Mouse (Mus musculus) liver, embryonic 16.5 days (tissue): ENCODE data around the gene Lrmda. TPM values are rescaled to one million over a fixed set of nuclear protein-coding genes. Genes with fewer than 3 reads are reported as not detected.

Experiments
- ATAC-seq: fragments of 200-750 bp; cut with Nextera tagmentation; 2 replicates; pipeline ENCODE4 v1.8.0; 2017; ENCODE audit warnings: low read depth, mild to moderate bottlenecking, moderate number of reproducible peaks, moderate library complexity
- H3K27ac ChIP-seq: fragments of 300-500 bp; sonication (generic); 2 replicates; pipeline ENCODE4 v1.5.1; 2014; ENCODE audit warnings: mild to moderate bottlenecking, low read length
- H3K27me3 ChIP-seq: fragments of 300-500 bp; sonication (generic); 2 replicates; pipeline ENCODE4 v1.6.1; 2014; ENCODE audit warnings: low read depth, low read length, mixed read lengths; ENCODE audit not compliant: control insufficient read depth, insufficient read depth
- H3K36me3 ChIP-seq: fragments of 300-500 bp; sonication (generic); 2 replicates; pipeline ENCODE4 v1.6.1; 2014; ENCODE audit warnings: mild to moderate bottlenecking; ENCODE audit not compliant: control insufficient read depth, insufficient read depth
- H3K4me1 ChIP-seq: fragments of 300-500 bp; sonication (generic); 2 replicates; pipeline ENCODE4 v1.6.1; 2014; ENCODE audit warnings: low read depth, low read length, mixed read lengths; ENCODE audit not compliant: control insufficient read depth
- H3K4me2 ChIP-seq: fragments of 300-500 bp; sonication (generic); 2 replicates; pipeline ENCODE4 v1.6.1; 2014; ENCODE audit warnings: low read depth, low read length, mixed read lengths
- H3K4me3 ChIP-seq: fragments of 300-500 bp; sonication (generic); 2 replicates; pipeline ENCODE4 v1.5.1; 2014; ENCODE audit warnings: low read depth, mild to moderate bottlenecking, low read length
- H3K9ac ChIP-seq: fragments of 300-500 bp; sonication (generic); 2 replicates; pipeline ENCODE4 v1.6.1; 2014; ENCODE audit warnings: low read depth, low read length
- H3K9me3 ChIP-seq: fragments of 300-500 bp; sonication (generic); replicated peaks from 2 replicates; pipeline ENCODE4 v1.6.1; 2016; ENCODE audit warnings: low read length; ENCODE audit not compliant: control insufficient read depth
- WGBS: fragments of 180-500 bp; shearing (Covaris S2); extraction: QIAGEN DNeasy Blood & Tissue Kit; methylation state at CpG from one replicate; pipeline ENCODE4 v1.1.7; 2014; ENCODE audit not compliant: insufficient replicate concordance; 5-methylcytosine and 5-hydroxymethylcytosine counted together
- polyA plus RNA-seq: library from polyadenylated mRNA; unstranded; fragments of >200 nt; fragmentation: Nextera tagmentation; extraction: Ambion mirVana; gene quantifications from 2 replicates; pipeline ENCODE4 v1.2.1, GENCODE M21; 2015

Lrmda gene
- polyA plus RNA-seq, 1 experiment from 2014 or later, result 0.46 TPM

DNA sequence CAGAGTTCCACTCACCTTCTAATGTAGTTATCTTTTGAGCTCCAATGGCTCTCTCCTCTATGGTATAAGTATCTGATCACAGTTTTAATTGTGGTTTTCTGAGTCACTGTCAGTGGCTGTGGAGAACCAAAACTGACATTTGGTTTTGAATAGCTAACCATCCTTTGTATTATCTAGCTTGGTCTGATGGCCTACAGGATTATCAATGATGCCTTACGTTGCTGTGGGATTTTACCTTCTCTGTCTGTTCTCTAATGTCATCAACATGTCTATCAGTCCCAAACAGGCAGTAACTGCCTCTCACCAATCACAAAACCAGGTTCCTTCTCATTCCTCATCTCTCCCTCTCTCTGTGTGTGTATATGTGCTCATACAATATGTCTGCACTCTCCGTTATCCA lies 908.8 kb downstream of the Lrmda start:
- H3K4me3 ChIP-seq, result no peak overlapping the region
- no peak overlapping the region for H3K9ac ChIP-seq
- no peaks in the 10 kb centered on the region for H3K4me1 ChIP-seq
- H3K27me3 ChIP-seq, result no peaks in the 10 kb centered on the region
- no peaks in the 10 kb centered on the region for H3K36me3 ChIP-seq
- H3K27ac ChIP-seq, result no peak overlapping the region
- ATAC-seq, result no peak
- no peaks in the 10 kb centered on the region for H3K9me3 ChIP-seq
- 50% methylated on average over 2 of the region's 2 CpGs for WGBS
- H3K4me2 ChIP-seq, result no peak overlapping the region

DNA sequence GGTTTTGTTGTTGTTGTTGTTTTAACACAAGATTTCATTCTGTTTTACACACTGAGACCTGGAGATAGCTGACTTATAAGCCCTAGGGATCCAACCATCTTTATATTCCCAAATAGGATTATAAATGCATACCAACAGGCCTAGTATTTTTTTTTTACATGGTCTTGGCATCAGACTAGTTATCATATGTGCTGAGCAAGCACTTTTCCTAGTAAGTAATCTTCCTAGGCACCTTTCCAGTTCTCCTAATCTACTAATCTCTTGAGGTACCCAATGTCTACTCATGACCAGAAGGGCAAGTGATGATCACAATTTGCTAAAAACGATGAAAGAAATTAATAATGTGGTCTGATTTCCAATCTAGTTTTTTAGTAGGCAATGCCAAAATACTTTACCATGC lies 909.2 kb downstream of the Lrmda start:
- ATAC-seq, result no peak
- WGBS, result 59% methylated on average over 1 of the region's 1 CpGs
- H3K4me1 ChIP-seq, result no peaks in the 10 kb centered on the region
- no peak overlapping the region for H3K4me2 ChIP-seq
- H3K27ac ChIP-seq, result no peak overlapping the region
- H3K4me3 ChIP-seq, result no peak overlapping the region
- no peaks in the 10 kb centered on the region for H3K36me3 ChIP-seq
- no peaks in the 10 kb centered on the region for H3K27me3 ChIP-seq
- no peak overlapping the region for H3K9ac ChIP-seq
- H3K9me3 ChIP-seq, result no peaks in the 10 kb centered on the region

DNA sequence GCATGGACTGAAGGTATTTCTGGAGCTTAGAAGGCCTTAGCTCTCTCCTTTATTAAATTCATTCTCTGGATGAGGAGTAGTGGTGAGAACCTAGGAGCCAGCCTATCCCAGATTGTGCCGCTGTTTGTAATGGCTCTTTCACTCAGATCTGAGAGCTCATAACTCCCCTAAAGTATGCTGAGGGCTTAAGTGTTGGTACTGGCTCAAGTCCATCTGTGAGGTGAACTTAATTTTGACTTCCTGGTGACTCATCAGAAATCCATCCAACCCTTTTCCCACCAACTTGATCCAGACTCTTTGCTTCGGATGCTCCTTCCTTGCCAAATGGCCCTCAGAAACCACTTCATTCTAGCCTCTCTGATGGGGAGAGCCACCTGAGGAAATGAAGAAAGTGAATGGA lies 910.1 kb downstream of the Lrmda start:
- Histone ChIP-seq H3K4me1 (no peaks in the 10 kb centered on the region), H3K9ac (no peak overlapping the region), H3K4me3 (no peak overlapping the region), H3K4me2 (no peak overlapping the region), H3K27ac (no peak overlapping the region), H3K9me3 (no peaks in the 10 kb centered on the region), H3K36me3 (no peaks in the 10 kb centered on the region), H3K27me3 (no peaks in the 10 kb centered on the region)
- whole genome bisulfite sequencing, result 69% methylated on average over 2 of the region's 2 CpGs
- no peak for ATAC-seq

DNA sequence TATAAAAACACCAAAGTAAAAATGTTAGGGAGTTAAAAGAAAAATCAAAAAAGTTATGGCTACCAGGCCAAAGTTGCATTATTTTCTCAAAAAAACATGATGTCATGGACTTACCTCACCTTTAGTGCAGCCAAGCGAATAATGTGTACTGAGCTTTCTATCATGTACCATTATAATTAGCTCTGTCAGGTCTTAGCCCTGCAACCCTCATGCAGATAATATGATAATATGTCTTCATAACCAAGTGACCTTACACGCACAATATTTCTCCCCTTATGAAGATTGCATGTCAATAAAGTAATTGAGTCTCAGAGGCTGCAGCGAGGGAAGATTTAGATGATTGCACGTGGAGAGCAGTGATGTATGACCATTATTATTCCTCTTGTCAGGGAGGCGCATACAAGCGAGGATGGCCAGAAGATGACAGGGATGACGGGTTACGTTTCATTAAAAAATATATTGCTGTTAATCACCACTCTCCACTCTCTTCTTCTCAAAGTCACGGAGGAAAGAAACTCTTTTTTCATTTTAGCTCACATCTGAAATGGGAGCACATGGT lies 911.1 kb downstream of the Lrmda start:
- H3K9ac ChIP-seq, result no peak overlapping the region
- H3K4me1 ChIP-seq, result no peaks in the 10 kb centered on the region
- no peaks in the 10 kb centered on the region for H3K9me3 ChIP-seq
- H3K36me3 ChIP-seq, result no peaks in the 10 kb centered on the region
- H3K27ac ChIP-seq, result no peak overlapping the region
- no peak overlapping the region for H3K4me2 ChIP-seq
- H3K27me3 ChIP-seq, result no peaks in the 10 kb centered on the region
- no peak for ATAC-seq
- WGBS, result 66% methylated on average over 9 of the region's 9 CpGs
- no peak overlapping the region for H3K4me3 ChIP-seq

GRCm38 (mm10) chr14:22931114-22931822 lies 911.8 kb downstream of the Lrmda start:
- WGBS, result 68% methylated on average over 4 of the region's 4 CpGs
- Histone ChIP-seq H3K4me3 (no peak overlapping the region), H3K9me3 (no peaks in the 10 kb centered on the region), H3K36me3 (no peaks in the 10 kb centered on the region), H3K4me2 (no peak overlapping the region), H3K9ac (no peak overlapping the region), H3K27ac (no peak overlapping the region), H3K4me1 (no peaks in the 10 kb centered on the region), H3K27me3 (no peaks in the 10 kb centered on the region)
- no peak for ATAC-seq

GRCm38 (mm10) chr14:22936701-22937100 lies 917.2 kb downstream of the Lrmda start:
- no peak overlapping the region for H3K4me3 ChIP-seq
- no peaks in the 10 kb centered on the region for H3K4me1 ChIP-seq
- no peaks in the 10 kb centered on the region for H3K27me3 ChIP-seq
- H3K9me3 ChIP-seq, result no peaks in the 10 kb centered on the region
- no peak overlapping the region for H3K4me2 ChIP-seq
- H3K9ac ChIP-seq, result no peak overlapping the region
- 48% methylated on average over 3 of the region's 3 CpGs for WGBS
- H3K27ac ChIP-seq, result no peak overlapping the region
- no peaks in the 10 kb centered on the region for H3K36me3 ChIP-seq
- ATAC-seq, result no peak

DNA sequence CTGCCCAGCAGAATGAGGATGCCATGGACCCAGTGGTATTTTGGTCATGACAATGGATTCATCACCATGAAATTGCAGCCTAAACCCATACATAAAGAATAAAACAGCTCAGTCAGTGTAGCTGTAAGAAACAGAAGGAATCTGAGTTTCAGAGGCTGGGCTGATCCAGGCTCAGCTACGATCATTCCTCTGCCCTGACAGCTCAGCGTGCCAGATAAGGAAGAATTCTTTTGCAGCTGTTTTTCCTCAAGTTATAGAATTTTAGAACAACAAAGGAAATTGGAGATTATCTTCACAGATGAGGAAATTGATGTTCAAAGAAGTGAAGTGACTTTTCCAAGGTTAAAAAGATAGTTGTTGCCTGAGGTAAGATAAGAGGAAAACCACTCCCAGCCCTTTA lies 921.1 kb downstream of the Lrmda start:
- no peak overlapping the region for H3K9ac ChIP-seq
- no peaks in the 10 kb centered on the region for H3K36me3 ChIP-seq
- no peaks in the 10 kb centered on the region for H3K9me3 ChIP-seq
- H3K4me1 ChIP-seq, result no peaks in the 10 kb centered on the region
- H3K4me2 ChIP-seq, result no peak overlapping the region
- H3K4me3 ChIP-seq, result no peak overlapping the region
- no peak overlapping the region for H3K27ac ChIP-seq
- WGBS, result 28% methylated on average over 2 of the region's 2 CpGs
- H3K27me3 ChIP-seq, result no peaks in the 10 kb centered on the region
- ATAC-seq, result no peak

DNA sequence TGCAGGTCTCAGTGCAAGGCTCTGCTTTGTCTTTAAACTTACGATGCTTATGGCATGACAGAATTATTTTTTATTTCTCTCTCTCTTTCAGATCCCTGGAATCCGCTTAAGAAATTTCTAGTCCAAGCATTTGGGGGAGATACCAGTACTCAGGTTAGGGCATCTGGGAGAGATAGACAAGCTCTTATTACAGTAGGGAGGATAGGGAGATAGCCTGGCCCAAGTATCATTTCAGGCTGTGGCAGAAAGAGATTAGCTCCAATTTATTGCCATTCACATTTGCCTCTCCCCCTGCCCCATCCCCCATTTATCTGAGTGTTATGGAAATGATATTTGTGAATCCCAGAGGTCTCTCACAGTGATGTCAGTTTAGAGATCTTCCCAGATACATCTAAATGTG lies 923.1 kb downstream of the Lrmda start:
- Histone ChIP-seq H3K9me3 (no peaks in the 10 kb centered on the region), H3K36me3 (no peaks in the 10 kb centered on the region), H3K4me3 (no peak overlapping the region), H3K9ac (no peak overlapping the region), H3K4me2 (no peak overlapping the region), H3K4me1 (no peaks in the 10 kb centered on the region), H3K27me3 (no peaks in the 10 kb centered on the region), H3K27ac (no peak overlapping the region)
- ATAC-seq, result no peak
- 58% methylated on average over 2 of the region's 2 CpGs for WGBS

DNA sequence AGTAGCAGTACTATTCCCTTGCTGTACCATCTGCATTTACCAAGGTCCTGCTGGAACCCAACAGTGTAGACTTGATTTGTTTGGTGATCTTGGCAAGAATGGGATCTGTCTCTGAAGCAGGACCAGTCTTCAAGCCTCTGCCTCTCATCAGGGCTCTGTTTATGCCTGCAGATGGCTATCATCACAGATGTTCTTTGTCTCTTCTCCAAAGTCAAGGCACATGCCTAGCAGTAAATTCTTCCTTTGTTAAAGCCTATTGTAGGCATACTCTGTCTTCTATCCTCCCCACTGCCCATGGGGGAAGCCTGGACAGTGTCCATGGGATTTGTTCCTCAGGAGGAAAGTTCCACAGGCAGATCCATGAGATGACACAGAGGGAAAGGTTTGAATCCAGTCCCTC lies 930.0 kb downstream of the Lrmda start:
- H3K36me3 ChIP-seq, result no peaks in the 10 kb centered on the region
- no peaks in the 10 kb centered on the region for H3K27me3 ChIP-seq
- no peaks in the 10 kb centered on the region for H3K4me1 ChIP-seq
- H3K9me3 ChIP-seq, result no peaks in the 10 kb centered on the region
- no peak overlapping the region for H3K4me3 ChIP-seq
- no peak overlapping the region for H3K4me2 ChIP-seq
- no peak for ATAC-seq
- no peak overlapping the region for H3K9ac ChIP-seq
- no peak overlapping the region for H3K27ac ChIP-seq
